Mouse (Mus musculus) olfactory bulb, adult 2 months (tissue): ENCODE data around the gene Gypa.

Source experiments
- CTCF ChIP-seq: fragments of 200-500 bp; IDR thresholded peaks from 2 replicates; pipeline ENCODE4 v1.5.1; 2012; ENCODE audit warnings: low read depth, mild to moderate bottlenecking, low read length, moderate library complexity; ENCODE audit not compliant: insufficient read depth
- POLR2A ChIP-seq: fragments of 200-500 bp; IDR thresholded peaks from 2 replicates; pipeline ENCODE4 v1.6.1; 2012; ENCODE audit warnings: mild to moderate bottlenecking, low read depth, low read length, moderate library complexity; ENCODE audit not compliant: insufficient read depth

DNA sequence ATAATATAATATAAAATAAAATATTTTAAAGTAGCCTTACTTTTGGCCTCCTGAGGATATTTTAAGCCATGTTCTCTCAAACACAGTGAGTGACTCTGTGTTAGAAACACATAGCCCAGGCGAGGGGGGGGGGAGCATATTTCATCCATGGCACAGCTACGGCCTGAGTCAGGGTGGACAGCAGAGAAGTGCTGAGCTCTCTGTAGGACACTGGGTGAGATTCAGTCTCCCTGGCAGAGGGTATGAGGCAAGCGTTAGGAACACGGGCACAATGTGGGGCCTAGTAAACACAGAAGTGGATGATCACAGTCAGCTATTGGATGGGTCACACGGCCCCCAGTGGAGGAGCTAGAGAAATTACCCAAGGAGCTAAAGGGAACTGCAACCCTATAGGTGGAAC is 1.2 kb downstream of the Gypa start:
- TF ChIP-seq POLR2A = no peak
- no peak for TF ChIP-seq CTCF
